Mouse (Mus musculus) forebrain, embryonic 11.5 days (tissue): ENCODE data around the gene Gm15557. TPM values are rescaled to one million over a fixed set of nuclear protein-coding genes. Genes with fewer than 3 reads are reported as not detected.

Experiments
- ATAC-seq: fragments of 200-750 bp; cut with Nextera tagmentation; replicated peaks from 2 replicates; pipeline ENCODE4 v1.8.0; 2017; ENCODE audit warnings: moderate TSS enrichment; ENCODE audit not compliant: low FRiP score
- DNase-seq: peaks from one replicate; pipeline ENCODE4 v3.0.0-alpha.2; 2017; ENCODE audit warnings: low spot score
- H3K27ac ChIP-seq: fragments of 300-500 bp; sonication (generic); 2 replicates; pipeline ENCODE4 v1.5.1; 2014; ENCODE audit warnings: low read depth, low read length
- H3K27me3 ChIP-seq: fragments of 300-500 bp; sonication (generic); 2 replicates; pipeline ENCODE4 v1.6.1; 2014; ENCODE audit warnings: mild to moderate bottlenecking, low read length, mixed read lengths; ENCODE audit not compliant: control insufficient read depth, insufficient read depth
- H3K36me3 ChIP-seq: fragments of 300-500 bp; sonication (generic); 2 replicates; pipeline ENCODE4 v1.6.1; 2014; ENCODE audit warnings: mild to moderate bottlenecking, low read length, moderate library complexity, mixed read lengths; ENCODE audit not compliant: control insufficient read depth, insufficient read depth
- H3K4me1 ChIP-seq: fragments of 300-500 bp; sonication (generic); replicated peaks from 2 replicates; pipeline ENCODE4 v1.6.1; 2014; ENCODE audit warnings: low read length, mixed read lengths; ENCODE audit not compliant: control insufficient read depth, insufficient read depth
- H3K4me2 ChIP-seq: fragments of 300-500 bp; sonication (generic); 2 replicates; pipeline ENCODE4 v1.6.1; 2014; ENCODE audit warnings: low read depth, mild to moderate bottlenecking, low read length, moderate library complexity, mixed read lengths; ENCODE audit not compliant: severe bottlenecking
- H3K4me3 ChIP-seq: fragments of 300-500 bp; sonication (generic); 2 replicates; pipeline ENCODE4 v1.5.1; 2014; ENCODE audit warnings: low read depth, low read length
- H3K9ac ChIP-seq: fragments of 300-500 bp; sonication (generic); 2 replicates; pipeline ENCODE4 v1.6.1; 2014; ENCODE audit warnings: low read length
- H3K9me3 ChIP-seq: fragments of 300-500 bp; sonication (generic); 2 replicates; pipeline ENCODE4 v1.6.1; 2016; ENCODE audit warnings: low read length, mixed read lengths; ENCODE audit not compliant: control insufficient read depth
- WGBS: fragments of 180-500 bp; shearing (Covaris S2); extraction: QIAGEN DNeasy Blood & Tissue Kit; methylation state at CpG from one replicate; pipeline ENCODE4 v1.1.7; 2014; 5-methylcytosine and 5-hydroxymethylcytosine counted together
- polyA plus RNA-seq: library from polyadenylated mRNA; unstranded; fragments of >200 nt; fragmentation: Nextera tagmentation; extraction: Ambion mirVana; gene quantifications from 2 replicates; pipeline ENCODE4 v1.2.1, GENCODE M21; 2014

The Gm15557 gene
- polyA plus RNA-seq, 1 experiment from 2014 or later, result not detected

GRCm38 (mm10) chr2:155991863-155992321 is 51.4 kb downstream of the Gm15557 start:
- Histone ChIP-seq H3K4me2 (0 out of 2 replicates have a peak overlapping the region, but pooled peaks have one; percentile 15), H3K27me3 (no peaks in the 10 kb centered on the region), H3K9me3 (no peaks in the 10 kb centered on the region), H3K4me1 (no peaks in the 10 kb centered on the region), H3K27ac (no peak overlapping the region), H3K36me3 (peaks cover 21% of the 10 kb centered on the region), H3K9ac (no peak overlapping the region), H3K4me3 (no peak overlapping the region)
- whole genome bisulfite sequencing, result 88% methylated on average over 14 of the region's 14 CpGs
- DNase-seq, result no peak
- no peak for ATAC-seq

Other genes with a start within 250 kb of the Gm15557 start
- 141 and 154 TPM in 2 replicates for gene Trpc4ap, start 248.3 kb upstream of the Gm15557 start, polyA plus RNA-seq
- gene Edem2, start 211.3 kb upstream of the Gm15557 start, polyA plus RNA-seq, result 31.8 and 33.2 TPM in 2 replicates
- gene Gm17581, start 204.9 kb upstream of the Gm15557 start, polyA plus RNA-seq, result not detected in 2 replicates
- 0.96 and 1.1 TPM in 2 replicates for gene Procr, start 189.6 kb upstream of the Gm15557 start, polyA plus RNA-seq
- 1.0 and 2.0 TPM in 2 replicates for gene Mmp24, start 165.4 kb upstream of the Gm15557 start, polyA plus RNA-seq
- gene BC029722, start 121.3 kb upstream of the Gm15557 start, polyA plus RNA-seq, result 6.9 and 8.0 TPM in 2 replicates
- gene Eif6, start 113.8 kb upstream of the Gm15557 start, polyA plus RNA-seq, result 164 and 198 TPM in 2 replicates
- gene Fam83c, start 105.9 kb upstream of the Gm15557 start, polyA plus RNA-seq, result 0.23 and 0.39 TPM in 2 replicates
- 70.0 and 78.0 TPM in 2 replicates for gene Uqcc1, start 10.4 kb upstream of the Gm15557 start, polyA plus RNA-seq
- gene Gdf5, start 4.6 kb downstream of the Gm15557 start, polyA plus RNA-seq, result 1.8 and 2.0 TPM in 2 replicates
- 27.4 and 28.8 TPM in 2 replicates for gene Cep250, start 15.7 kb downstream of the Gm15557 start, polyA plus RNA-seq
- gene 6430550D23Rik, start 67.2 kb downstream of the Gm15557 start, polyA plus RNA-seq, result 1.5 and 1.6 TPM in 2 replicates
- gene Ergic3, start 67.3 kb downstream of the Gm15557 start, polyA plus RNA-seq, result 169 and 207 TPM in 2 replicates
- gene Fer1l4, start 112.2 kb downstream of the Gm15557 start, polyA plus RNA-seq, result not detected in 2 replicates
- gene Spag4, start 124.4 kb downstream of the Gm15557 start, polyA plus RNA-seq, result 5.0 and 6.3 TPM in 2 replicates
- 48.7 and 58.8 TPM in 2 replicates for gene Cpne1, start 171.2 kb downstream of the Gm15557 start, polyA plus RNA-seq
- gene Rbm12, start 171.2 kb downstream of the Gm15557 start, polyA plus RNA-seq, result 45.7 and 47.6 TPM in 2 replicates
- 18.8 and 20.8 TPM in 2 replicates for gene Gm28036, start 186.4 kb downstream of the Gm15557 start, polyA plus RNA-seq
- 345 and 347 TPM in 2 replicates for gene Romo1, start 203.3 kb downstream of the Gm15557 start, polyA plus RNA-seq
- gene Nfs1, start 203.5 kb downstream of the Gm15557 start, polyA plus RNA-seq, result 37.2 and 38.3 TPM in 2 replicates
- 630 and 681 TPM in 2 replicates for gene Rbm39, start 239.5 kb downstream of the Gm15557 start, polyA plus RNA-seq